Mouse (Mus musculus) urinary bladder, postnatal 14 days (tissue): ENCODE results near the gene 4921524J17Rik.
A peak's percentile ranks its signal among the peaks of the same experiment; 100 is the strongest.

Source experiments
- DNase-seq: peaks from one replicate; pipeline ENCODE4 v3.0.0; 2021; ENCODE audit warnings: low spot score

Gene 4921524J17Rik

GRCm38 (mm10) chr8:85380824-85381209 lies 51.8 kb downstream of the 4921524J17Rik start:
- peak; percentile 43 for DNase-seq

GRCm38 (mm10) chr8:85380123-85380823 lies 52.4 kb downstream of the 4921524J17Rik start:
- no peak for DNase-seq

- peak; percentile 69 for DNase-seq
Observed at GRCm38 (mm10) chr8:85379142-85379781, 53.4 kb downstream of the 4921524J17Rik start.

GRCm38 (mm10) chr8:85376516-85376915 lies 56.1 kb downstream of the 4921524J17Rik start:
- no peak for DNase-seq

GRCm38 (mm10) chr8:85374286-85374685 lies 58.3 kb downstream of the 4921524J17Rik start:
- no peak for DNase-seq

- DNase-seq: no peak
Observed at GRCm38 (mm10) chr8:85373435-85374039, 59.1 kb downstream of the 4921524J17Rik start.

GRCm38 (mm10) chr8:85372465-85372839 lies 60.2 kb downstream of the 4921524J17Rik start:
- no peak for DNase-seq

GRCm38 (mm10) chr8:85371736-85372464 lies 60.7 kb downstream of the 4921524J17Rik start:
- no peak for DNase-seq

GRCm38 (mm10) chr8:85365176-85365575 lies 67.5 kb downstream of the 4921524J17Rik start:
- DNase-seq: no peak

GRCm38 (mm10) chr8:85364628-85365027 lies 68.0 kb downstream of the 4921524J17Rik start:
- no peak for DNase-seq

GRCm38 (mm10) chr8:85363406-85363805 lies 69.2 kb downstream of the 4921524J17Rik start:
- no peak for DNase-seq

- no peak for DNase-seq
Observed at GRCm38 (mm10) chr8:85362211-85362610, 70.4 kb downstream of the 4921524J17Rik start.
